Mouse (Mus musculus) neural tube, embryonic 13.5 days (tissue): ENCODE measurements around the gene Sh3pxd2a. TPM values are rescaled to one million over a fixed set of nuclear protein-coding genes. Genes with fewer than 3 reads are reported as not detected.

Source experiments
- ATAC-seq: fragments of 200-750 bp; cut with Nextera tagmentation; 2 replicates; pipeline ENCODE4 v1.8.0; 2017; ENCODE audit warnings: low read depth, mild to moderate bottlenecking, moderate TSS enrichment, moderate library complexity
- H3K27ac ChIP-seq: fragments of 300-500 bp; sonication (generic); replicated peaks from 2 replicates; pipeline ENCODE4 v1.5.1; 2015; ENCODE audit warnings: moderate library complexity, mild to moderate bottlenecking, inconsistent platforms
- H3K27me3 ChIP-seq: fragments of 300-500 bp; sonication (generic); 2 replicates; pipeline ENCODE4 v1.6.1; 2015; ENCODE audit warnings: mild to moderate bottlenecking, inconsistent platforms
- H3K36me3 ChIP-seq: fragments of 300-500 bp; sonication (generic); 2 replicates; pipeline ENCODE4 v1.6.1; 2015; ENCODE audit warnings: mild to moderate bottlenecking, inconsistent platforms
- H3K4me1 ChIP-seq: fragments of 300-500 bp; sonication (generic); replicated peaks from 2 replicates; pipeline ENCODE4 v1.6.1; 2015; ENCODE audit warnings: inconsistent platforms
- H3K4me2 ChIP-seq: fragments of 300-500 bp; sonication (generic); 2 replicates; pipeline ENCODE4 v1.6.1; 2015; ENCODE audit warnings: inconsistent platforms, mild to moderate bottlenecking, moderate library complexity
- H3K4me3 ChIP-seq: fragments of 300-500 bp; sonication (generic); 2 replicates; pipeline ENCODE4 v1.5.1; 2015; ENCODE audit warnings: mild to moderate bottlenecking, inconsistent platforms
- H3K9ac ChIP-seq: fragments of 300-500 bp; sonication (generic); 2 replicates; pipeline ENCODE4 v1.6.1; 2015; ENCODE audit warnings: moderate library complexity, mild to moderate bottlenecking, inconsistent platforms
- H3K9me3 ChIP-seq: fragments of 300-500 bp; sonication (generic); 2 replicates; pipeline ENCODE4 v1.6.1; 2016; ENCODE audit warnings: inconsistent platforms
- WGBS: fragments of 180-500 bp; shearing (Covaris S2); methylation state at CpG from one replicate; pipeline ENCODE4 v1.1.7; 2015; 5-methylcytosine and 5-hydroxymethylcytosine counted together
- polyA plus RNA-seq: library from polyadenylated mRNA; unstranded; fragments of >200 nt; fragmentation: Nextera tagmentation; extraction: Ambion mirVana; gene quantifications from 2 replicates; pipeline ENCODE4 v1.2.1, GENCODE M21; 2015

Gene Sh3pxd2a
- polyA plus RNA-seq, 1 experiment from 2014 or later, result 3.2 TPM

DNA sequence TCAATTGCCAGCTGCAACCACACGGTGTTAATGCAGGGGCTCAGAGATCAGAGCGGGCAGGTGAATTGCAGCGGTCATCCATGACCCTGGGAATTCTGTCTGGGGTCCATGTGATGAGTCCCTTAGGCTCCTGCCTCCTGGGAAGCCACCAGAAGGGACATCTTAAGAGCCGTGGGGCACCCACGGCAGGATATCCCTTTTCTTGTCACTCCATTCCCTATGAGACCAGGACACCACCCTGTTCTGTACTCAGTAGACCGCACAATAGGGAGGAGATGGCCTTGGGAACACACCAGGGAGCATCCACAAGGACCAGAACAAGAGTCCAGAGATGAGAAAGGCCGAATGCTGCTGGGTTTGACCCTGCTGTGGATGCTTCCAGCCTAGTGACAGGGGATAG, 10.8 kb downstream of the Sh3pxd2a start:
- no peak overlapping the region for H3K27ac ChIP-seq
- H3K36me3 ChIP-seq, result no peaks in the 10 kb centered on the region
- WGBS, result 88% methylated on average over 7 of the region's 7 CpGs
- peaks cover 69% of the 10 kb centered on the region for H3K4me1 ChIP-seq
- no peak overlapping the region for H3K4me3 ChIP-seq
- no peak for ATAC-seq
- peaks cover 4% of the 10 kb centered on the region; the same call in 1 of the 2 replicates for H3K27me3 ChIP-seq
- no peak overlapping the region for H3K4me2 ChIP-seq
- no peak overlapping the region for H3K9ac ChIP-seq
- H3K9me3 ChIP-seq, result no peaks in the 10 kb centered on the region

DNA sequence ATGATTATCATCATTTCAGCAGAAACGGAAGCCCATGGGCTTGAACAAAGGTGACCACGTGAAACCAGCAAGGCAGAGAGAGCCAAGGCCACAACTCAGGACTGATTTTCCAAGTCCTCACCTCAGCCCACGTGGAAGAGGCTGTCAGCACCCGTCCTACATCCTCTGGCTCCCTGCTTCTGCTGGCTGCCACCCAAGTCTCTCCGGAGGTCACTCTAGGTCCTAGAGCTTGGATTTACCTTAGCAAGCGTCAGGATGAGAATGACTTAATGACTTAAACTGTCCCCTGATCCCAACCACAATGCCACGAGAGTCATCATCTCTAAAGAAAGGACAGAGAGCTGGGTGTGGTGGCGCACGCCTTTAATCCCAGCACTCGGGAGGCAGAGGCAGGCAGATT, 11.5 kb downstream of the Sh3pxd2a start:
- H3K27me3 ChIP-seq, result peaks cover 4% of the 10 kb centered on the region; the same call in 1 of the 2 replicates
- 90% methylated on average over 10 of the region's 10 CpGs for WGBS
- H3K9me3 ChIP-seq, result no peaks in the 10 kb centered on the region
- no peak for ATAC-seq
- no peak overlapping the region for H3K9ac ChIP-seq
- H3K4me1 ChIP-seq, result peaks cover 69% of the 10 kb centered on the region
- H3K4me3 ChIP-seq, result no peak overlapping the region
- H3K4me2 ChIP-seq, result no peak overlapping the region
- H3K27ac ChIP-seq, result no peak overlapping the region
- H3K36me3 ChIP-seq, result no peaks in the 10 kb centered on the region

DNA sequence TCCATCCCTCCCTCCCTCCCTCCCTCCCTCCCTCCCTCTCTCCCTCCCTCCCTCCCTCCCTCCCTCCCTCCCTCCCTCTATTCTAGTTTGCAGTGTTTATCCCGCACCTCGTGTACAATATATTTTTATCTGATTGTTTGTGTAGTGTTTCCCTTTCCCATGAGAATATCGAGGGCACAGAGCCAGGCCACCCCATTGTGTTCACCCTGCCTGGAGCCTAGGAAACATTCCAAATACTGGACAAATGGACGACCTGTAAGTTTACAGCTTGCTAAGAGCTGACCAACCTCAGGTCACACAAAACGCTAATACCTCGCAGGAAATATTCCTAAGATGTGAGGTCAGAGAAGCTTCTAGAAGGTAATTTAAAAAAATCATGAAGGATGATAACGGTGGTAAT, 12.0 kb downstream of the Sh3pxd2a start:
- Histone ChIP-seq H3K27ac (no peak overlapping the region), H3K4me2 (no peak overlapping the region), H3K36me3 (no peaks in the 10 kb centered on the region), H3K9ac (no peak overlapping the region), H3K4me3 (no peak overlapping the region), H3K27me3 (peaks cover 4% of the 10 kb centered on the region; the same call in 1 of the 2 replicates), H3K4me1 (peaks cover 69% of the 10 kb centered on the region), H3K9me3 (no peaks in the 10 kb centered on the region)
- ATAC-seq, result no peak
- 78% methylated on average over 7 of the region's 7 CpGs for WGBS

DNA sequence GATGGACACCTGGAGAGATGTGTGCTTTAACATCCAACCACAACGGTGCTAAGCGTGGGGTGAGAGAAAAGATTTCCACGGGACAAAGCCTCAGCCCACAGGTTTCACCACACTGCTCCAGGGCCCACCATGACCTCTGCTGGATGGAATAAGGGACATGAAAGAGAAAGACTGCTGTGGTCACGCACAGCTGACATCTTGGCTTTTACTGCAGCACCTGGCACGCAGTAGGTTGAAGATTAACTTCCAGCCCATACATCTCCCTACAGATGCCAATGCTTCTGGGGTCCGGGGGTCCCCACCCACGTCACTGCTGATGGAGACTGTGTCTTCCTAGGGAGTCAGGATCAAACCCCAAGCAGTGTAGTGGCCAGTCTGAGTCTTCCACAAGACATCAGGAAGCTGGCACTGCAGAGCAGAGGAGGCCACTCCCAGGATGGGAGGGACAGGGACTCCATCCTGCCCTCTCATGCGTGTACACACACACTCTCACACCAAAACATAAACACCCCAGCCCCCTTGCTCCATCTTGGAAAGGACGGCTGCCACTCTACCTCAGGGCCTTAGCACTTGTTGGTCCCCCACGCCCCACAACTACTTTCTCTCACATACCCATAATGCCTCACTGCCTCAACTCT, 12.6 kb downstream of the Sh3pxd2a start:
- no peak overlapping the region for H3K27ac ChIP-seq
- WGBS, result 72% methylated on average over 10 of the region's 10 CpGs
- H3K36me3 ChIP-seq, result no peaks in the 10 kb centered on the region
- H3K4me2 ChIP-seq, result no peak overlapping the region
- peaks cover 4% of the 10 kb centered on the region; the same call in 1 of the 2 replicates for H3K27me3 ChIP-seq
- no peak overlapping the region for H3K9ac ChIP-seq
- no peak for ATAC-seq
- peaks cover 74% of the 10 kb centered on the region for H3K4me1 ChIP-seq
- no peak overlapping the region for H3K4me3 ChIP-seq
- no peaks in the 10 kb centered on the region for H3K9me3 ChIP-seq

DNA sequence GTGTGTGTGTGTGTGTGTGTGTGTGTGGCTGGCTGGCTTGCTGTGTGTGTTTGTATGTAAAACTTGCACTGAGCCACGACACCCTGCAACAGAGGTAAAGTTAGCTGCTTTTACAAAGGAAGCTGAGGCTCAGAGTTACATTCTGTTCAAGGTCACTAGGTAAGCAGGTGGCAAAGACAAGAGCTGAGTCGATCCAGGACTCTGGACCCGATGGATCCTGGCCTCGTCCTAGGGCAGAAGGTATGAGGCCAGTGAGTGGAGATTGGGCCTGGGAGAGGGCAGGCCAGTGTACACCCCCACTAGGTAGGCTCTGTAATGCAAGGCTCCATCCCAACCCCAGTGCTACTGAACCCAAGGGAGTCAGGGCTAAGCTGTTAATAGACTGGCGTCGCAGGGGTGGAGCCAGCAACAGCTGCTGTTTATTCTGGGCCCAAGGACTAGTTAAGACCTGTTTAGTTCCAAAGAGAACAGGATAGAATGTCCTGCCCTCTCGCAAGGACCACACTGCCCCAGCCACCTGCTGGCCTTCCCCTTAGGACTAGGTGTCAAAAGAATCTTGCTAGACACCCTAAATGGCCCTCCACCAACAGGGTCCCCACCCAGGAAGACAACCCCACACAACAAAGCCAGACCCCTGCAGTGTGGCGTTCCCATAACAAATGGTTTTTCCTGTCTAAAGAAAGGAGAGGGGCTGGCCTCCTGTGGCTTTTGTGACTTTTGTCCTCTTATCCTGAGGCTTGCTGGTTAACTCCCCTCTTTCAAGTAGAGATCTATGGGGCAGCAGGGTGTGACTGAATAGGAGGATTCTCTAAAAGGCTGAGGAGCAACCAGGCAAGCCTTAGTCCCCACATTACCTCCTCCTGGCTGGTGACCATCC, 13.7 kb downstream of the Sh3pxd2a start:
- Histone ChIP-seq H3K27me3 (peaks cover 4% of the 10 kb centered on the region; the same call in 1 of the 2 replicates), H3K36me3 (no peaks in the 10 kb centered on the region), H3K9me3 (no peaks in the 10 kb centered on the region), H3K9ac (no peak overlapping the region), H3K4me1 (peaks cover 80% of the 10 kb centered on the region), H3K4me2 (no peak overlapping the region), H3K27ac (no peak overlapping the region), H3K4me3 (no peak overlapping the region)
- no peak for ATAC-seq
- WGBS, result 16% methylated on average over 8 of the region's 8 CpGs

DNA sequence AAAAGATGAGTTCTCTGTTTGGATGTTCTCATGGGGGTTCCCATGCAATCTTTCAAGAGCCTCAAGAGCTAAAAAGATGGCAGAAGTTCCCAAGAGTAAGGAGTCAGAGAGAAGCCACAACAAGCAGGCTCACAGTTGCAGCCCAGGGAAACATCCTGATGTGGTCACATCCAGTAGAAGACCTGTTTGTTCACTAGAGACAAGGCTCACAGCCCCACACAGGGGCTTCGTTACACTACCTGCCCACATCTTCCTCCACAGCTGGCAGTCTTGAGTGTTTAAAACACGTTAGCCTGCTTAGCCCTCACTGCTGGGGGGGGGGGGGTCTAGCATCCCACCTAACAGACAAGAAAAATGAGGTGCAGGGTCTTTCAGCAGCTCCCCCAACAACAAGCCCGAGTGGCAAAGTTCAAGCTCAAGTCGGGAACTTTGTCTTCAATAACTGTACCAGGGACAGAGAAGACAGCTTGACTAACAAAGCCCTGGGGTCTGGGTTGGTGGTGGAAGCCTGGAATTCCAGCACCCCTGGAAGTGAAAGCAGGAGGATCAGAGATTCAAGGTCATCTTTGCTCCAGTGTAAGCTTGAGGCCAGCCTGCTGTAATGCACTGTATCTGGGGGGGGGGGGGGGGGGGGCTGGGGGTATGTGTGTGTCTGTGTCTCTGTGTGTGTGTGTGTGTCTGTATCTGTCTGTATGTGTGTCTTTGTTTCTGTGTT, 14.5 kb downstream of the Sh3pxd2a start:
- Histone ChIP-seq H3K4me2 (no peak overlapping the region), H3K9ac (no peak overlapping the region), H3K27me3 (peaks cover 4% of the 10 kb centered on the region; the same call in 1 of the 2 replicates), H3K4me1 (peaks cover 81% of the 10 kb centered on the region), H3K9me3 (no peaks in the 10 kb centered on the region), H3K27ac (no peak overlapping the region), H3K36me3 (no peaks in the 10 kb centered on the region), H3K4me3 (no peak overlapping the region)
- WGBS, result 52% methylated on average over 4 of the region's 4 CpGs
- no peak for ATAC-seq

DNA sequence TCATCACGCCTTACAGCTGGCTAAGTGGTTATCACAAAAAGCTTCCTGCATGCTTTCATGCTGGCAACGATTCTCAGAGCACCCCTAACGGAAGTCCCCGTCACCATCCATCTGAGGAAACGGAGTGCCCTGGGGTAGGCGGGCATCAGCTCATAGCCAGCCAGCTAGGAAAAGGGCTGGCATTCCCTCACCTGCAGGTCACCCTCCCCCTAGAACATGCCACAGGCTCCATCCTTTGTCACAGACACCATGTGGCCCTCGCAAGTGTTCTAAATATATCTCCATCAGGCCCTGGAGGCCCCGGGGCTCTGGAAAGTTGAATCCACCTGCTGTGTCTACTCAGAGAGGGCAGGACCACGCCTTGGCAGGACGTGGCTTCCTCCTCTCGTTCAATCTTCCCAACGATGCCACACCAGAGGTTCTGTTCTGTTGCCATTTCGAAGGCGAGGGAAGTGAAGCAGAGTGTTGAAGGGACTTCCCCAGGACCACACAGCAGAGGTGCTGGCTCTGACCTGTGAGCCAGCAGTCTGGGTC, 15.5 kb downstream of the Sh3pxd2a start:
- 70% methylated on average over 14 of the region's 14 CpGs for WGBS
- H3K4me2 ChIP-seq, result no peak overlapping the region
- H3K36me3 ChIP-seq, result no peaks in the 10 kb centered on the region
- no peak overlapping the region for H3K4me3 ChIP-seq
- peaks cover 4% of the 10 kb centered on the region; the same call in 1 of the 2 replicates for H3K27me3 ChIP-seq
- no peaks in the 10 kb centered on the region for H3K9me3 ChIP-seq
- H3K4me1 ChIP-seq, result peaks cover 81% of the 10 kb centered on the region
- H3K27ac ChIP-seq, result no peak overlapping the region
- no peak for ATAC-seq
- H3K9ac ChIP-seq, result no peak overlapping the region

DNA sequence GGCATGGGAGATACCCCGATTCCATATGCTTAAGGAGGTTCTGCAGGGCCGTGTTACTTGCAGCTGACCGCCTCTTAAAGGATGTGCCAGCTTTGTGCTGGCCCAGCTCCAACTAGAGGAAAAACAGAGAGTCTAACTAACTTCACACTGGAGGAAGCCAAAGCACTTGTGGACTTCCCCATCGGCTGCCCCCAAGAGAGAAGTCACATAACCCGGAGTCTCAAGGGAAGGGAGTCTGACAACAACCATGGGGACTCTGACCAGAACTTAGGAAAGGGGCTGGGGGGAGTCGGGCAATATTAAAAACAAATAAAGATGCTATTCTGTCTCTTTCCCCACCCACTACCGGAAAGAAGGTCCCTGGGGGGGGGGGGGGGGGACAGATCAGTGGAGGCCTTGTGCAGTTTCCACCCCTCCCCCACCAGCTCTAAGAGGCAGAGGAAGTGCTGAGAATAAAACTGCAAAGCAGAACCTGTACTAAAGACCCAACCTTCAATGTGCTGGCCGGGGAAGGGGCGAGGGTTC, 17.3 kb downstream of the Sh3pxd2a start:
- H3K9ac ChIP-seq, result peak overlapping the region; percentile 36; the same call in 1 of the 2 replicates
- H3K27ac ChIP-seq, result peak overlapping the region; percentile 72
- H3K36me3 ChIP-seq, result no peaks in the 10 kb centered on the region
- H3K4me2 ChIP-seq, result peak overlapping the region; percentile 25; the same call in 1 of the 2 replicates
- ATAC-seq, result peak; percentile 47; the same call in 1 of the 2 replicates
- peaks cover 88% of the 10 kb centered on the region for H3K4me1 ChIP-seq
- no peaks in the 10 kb centered on the region for H3K9me3 ChIP-seq
- no peak overlapping the region for H3K4me3 ChIP-seq
- H3K27me3 ChIP-seq, result peaks cover 4% of the 10 kb centered on the region; the same call in 1 of the 2 replicates
- WGBS, result 28% methylated on average over 9 of the region's 9 CpGs

DNA sequence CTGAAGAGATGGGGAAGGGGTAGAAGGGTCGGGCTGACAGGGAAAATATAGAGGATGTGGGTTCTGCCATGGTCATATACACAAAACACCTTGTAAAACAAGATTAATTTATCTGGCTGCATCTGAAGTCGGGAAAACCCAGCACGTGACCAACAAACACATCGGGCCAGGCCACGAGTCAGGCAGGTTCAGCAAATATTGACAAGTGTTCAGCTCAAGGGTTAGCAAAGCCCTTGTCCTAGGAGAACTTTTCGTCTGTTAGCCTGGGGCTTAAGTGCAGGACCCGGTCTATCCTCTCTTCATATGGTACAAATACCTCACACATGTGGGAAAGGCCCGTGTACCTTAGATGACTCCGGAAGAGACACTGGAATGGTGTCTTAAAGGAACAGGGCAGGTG, 18.1 kb downstream of the Sh3pxd2a start:
- peaks cover 84% of the 10 kb centered on the region for H3K4me1 ChIP-seq
- H3K9ac ChIP-seq, result no peak overlapping the region
- no peak overlapping the region for H3K4me3 ChIP-seq
- no peak for ATAC-seq
- no peaks in the 10 kb centered on the region for H3K36me3 ChIP-seq
- peak overlapping the region; percentile 52 for H3K27ac ChIP-seq
- no peaks in the 10 kb centered on the region for H3K9me3 ChIP-seq
- H3K4me2 ChIP-seq, result 0 out of 2 replicates have a peak overlapping the region, but pooled peaks have one; percentile 25
- H3K27me3 ChIP-seq, result peaks cover 4% of the 10 kb centered on the region; the same call in 1 of the 2 replicates
- 87% methylated on average over 9 of the region's 9 CpGs for WGBS

DNA sequence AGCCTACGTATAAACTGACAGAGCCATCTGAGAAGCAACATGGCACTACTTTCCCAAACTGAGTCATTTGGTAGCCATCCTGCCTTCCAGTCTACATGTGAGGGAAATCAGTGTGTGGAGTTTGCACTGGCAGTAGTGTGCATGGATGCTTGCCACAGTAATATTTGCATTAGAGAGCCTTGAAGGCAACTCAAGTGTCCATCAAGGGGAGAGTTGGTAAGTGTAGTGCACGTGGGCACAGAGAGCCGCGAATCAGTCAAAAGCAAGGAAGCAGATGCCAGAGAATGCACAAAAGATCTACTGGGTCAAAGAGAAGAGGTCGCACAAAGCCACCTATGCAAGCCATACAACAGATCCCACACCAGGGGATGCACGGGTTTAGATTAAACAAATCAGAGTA, 18.5 kb downstream of the Sh3pxd2a start:
- Histone ChIP-seq H3K27me3 (peaks cover 4% of the 10 kb centered on the region; the same call in 1 of the 2 replicates), H3K36me3 (no peaks in the 10 kb centered on the region), H3K4me3 (no peak overlapping the region), H3K4me1 (peaks cover 79% of the 10 kb centered on the region), H3K9ac (no peak overlapping the region), H3K27ac (no peak overlapping the region), H3K9me3 (no peaks in the 10 kb centered on the region), H3K4me2 (no peak overlapping the region)
- 77% methylated on average over 6 of the region's 6 CpGs for WGBS
- no peak for ATAC-seq

DNA sequence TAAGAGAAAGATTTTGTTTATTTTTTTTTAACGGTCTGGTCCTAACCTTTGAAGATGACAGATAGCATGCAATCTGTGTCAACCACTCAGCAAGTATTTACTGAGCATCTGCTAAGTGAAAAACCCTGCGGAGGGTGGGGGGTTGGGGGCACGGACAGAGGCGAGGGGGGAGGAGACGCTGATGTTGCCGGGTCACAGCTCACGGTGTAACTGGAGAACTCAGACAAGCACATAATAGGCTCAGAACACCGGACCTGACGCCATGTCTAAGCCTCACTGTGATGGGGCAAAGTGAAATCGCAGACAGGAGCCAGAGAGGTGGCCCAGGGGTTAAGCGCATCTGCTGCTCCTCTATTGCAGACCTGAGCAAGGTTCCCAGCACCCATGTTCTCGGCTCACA, 19.7 kb downstream of the Sh3pxd2a start:
- no peak for ATAC-seq

More for the DNA sequence above, 19.7 kb downstream of the Sh3pxd2a start:
- Histone ChIP-seq H3K4me1 (peaks cover 69% of the 10 kb centered on the region), H3K9me3 (no peaks in the 10 kb centered on the region), H3K36me3 (no peaks in the 10 kb centered on the region), H3K4me2 (no peak overlapping the region), H3K27me3 (peaks cover 2% of the 10 kb centered on the region; the same call in 1 of the 2 replicates), H3K4me3 (no peak overlapping the region), H3K27ac (no peak overlapping the region), H3K9ac (no peak overlapping the region)
- WGBS, result 21% methylated on average over 12 of the region's 12 CpGs
